Mouse (Mus musculus): ENCODE measurements around the gene Ms4a4b. TPM values are rescaled to one million over a fixed set of nuclear protein-coding genes. Genes with fewer than 3 reads are reported as not detected.

Gene Ms4a4b
- total and polyA plus RNA-seq, 3 experiments: not detected

- no peaks in the 10 kb centered on the region for H3K9me3 ChIP-seq (replicated peaks; ENCODE audit: low read length)
- H3K27ac ChIP-seq (ENCODE audit: insufficient read depth, low read depth): no peak overlapping the region
- no peaks in the 10 kb centered on the region for H3K27me3 ChIP-seq (replicated peaks)
- H3K4me1 ChIP-seq (ENCODE audit: control insufficient read depth in 1 of 2, insufficient read depth in 2 of 2): peaks cover 3 to 33% of the 10 kb centered on the region in 2 experiments; a peak in 3 of 4 replicates
- no peak for TF ChIP-seq GABPA (IDR thresholded peaks at IDR 0.05; ENCODE audit: insufficient replicate concordance, low read depth, low read length)
- TF ChIP-seq KAT2A (IDR thresholded peaks at IDR 0.05; ENCODE audit: insufficient replicate concordance, low read length): no peak
- no peak for TF ChIP-seq NRF1 (IDR thresholded peaks at IDR 0.05; ENCODE audit: low read depth, low read length)
- no peak for TF ChIP-seq JUN (IDR thresholded peaks at IDR 0.05; ENCODE audit: insufficient read depth, low read depth, low read length)
- TF ChIP-seq MEF2A (IDR thresholded peaks at IDR 0.05; ENCODE audit: borderline replicate concordance, low read depth, low read length): no peak
- no peak for TF ChIP-seq E2F4 (IDR thresholded peaks at IDR 0.05; ENCODE audit: insufficient replicate concordance, low read depth, low read length)
- TF ChIP-seq RAD21 (IDR thresholded peaks at IDR 0.05; ENCODE audit: low read depth, low read length): no peak
- TF ChIP-seq NELFE (IDR thresholded peaks at IDR 0.05; ENCODE audit: low read depth, low read length): no peak
- no peak for TF ChIP-seq POLR2AphosphoS2 (IDR thresholded peaks at IDR 0.05; ENCODE audit: low read depth, low read length)
- TF ChIP-seq ELF1 (IDR thresholded peaks at IDR 0.05; ENCODE audit: low read depth, low read length): no peak
- no peak for TF ChIP-seq CTCF (conservative IDR thresholded peaks at IDR 0.05 in 1 of 2, IDR thresholded peaks at IDR 0.05 in 1 of 2; ENCODE audit: low read depth in 2 of 2, low read length in 2 of 2)
- DNase-seq (ENCODE audit: extremely low read depth): no peak
- H3K4me2 ChIP-seq (ENCODE audit: insufficient read depth, low read depth, poor library complexity, severe bottlenecking): no peak overlapping the region
- H3K36me3 ChIP-seq (replicated peaks in 1 of 2; ENCODE audit: control insufficient read depth in 1 of 2, insufficient read depth in 1 of 2, low read length in 1 of 2): peaks cover 0 to 3% of the 10 kb centered on the region in 2 experiments
- no peaks in the 10 kb centered on the region for H3K79me2 ChIP-seq (replicated peaks; ENCODE audit: control insufficient read depth, extremely low read depth, insufficient read depth, poor library complexity, severe bottlenecking)
- no peak overlapping the region for H3K4me3 ChIP-seq (replicated peaks in 1 of 3; ENCODE audit: low read depth in 2 of 3, low read length in 2 of 3, poor library complexity in 1 of 3)
- in situ Hi-C loops (cut with MboI; ENCODE audit: low pct_ligation_motif_present, low pct_unique_long_range_greater_than_20kb, low sequenced_read_pairs) (no loop called here), dilution Hi-C loops (cut with MboI; ENCODE audit: extremely low pct_ligation_motif_present, extremely low pct_unique_long_range_greater_than_20kb, low sequenced_read_pairs) (no loop called here)
- H3K9ac ChIP-seq (ENCODE audit: insufficient read depth, low read depth): no peak overlapping the region
Measured at GRCm38 (mm10) chr19:11483941-11484340, 40.6 kb downstream of the Ms4a4b start.

- Histone ChIP-seq H3K4me3 (replicated peaks in 1 of 3; ENCODE audit: low read depth in 2 of 3, low read length in 2 of 3, poor library complexity in 1 of 3) (no peak overlapping the region), H3K27me3 (replicated peaks) (no peaks in the 10 kb centered on the region), H3K79me2 (replicated peaks; ENCODE audit: control insufficient read depth, extremely low read depth, insufficient read depth, poor library complexity, severe bottlenecking) (no peaks in the 10 kb centered on the region), H3K36me3 (replicated peaks in 1 of 2; ENCODE audit: control insufficient read depth in 1 of 2, insufficient read depth in 1 of 2, low read length in 1 of 2) (peaks cover 0 to 3% of the 10 kb centered on the region in 2 experiments), H3K9me3 (replicated peaks; ENCODE audit: low read length) (no peaks in the 10 kb centered on the region), H3K9ac (ENCODE audit: insufficient read depth, low read depth) (no peak overlapping the region; the same call in 1 of the 2 replicates), H3K4me1 (ENCODE audit: control insufficient read depth in 1 of 2, insufficient read depth in 2 of 2) (peaks cover 3 to 29% of the 10 kb centered on the region in 2 experiments; a peak in 3 of 4 replicates), H3K4me2 (ENCODE audit: insufficient read depth, low read depth, poor library complexity, severe bottlenecking) (no peak overlapping the region), H3K27ac (ENCODE audit: insufficient read depth, low read depth) (no peak overlapping the region)
- DNase-seq (ENCODE audit: extremely low read depth): no peak
- TF ChIP-seq MEF2A (IDR thresholded peaks at IDR 0.05; ENCODE audit: borderline replicate concordance, low read depth, low read length) (no peak), POLR2AphosphoS2 (IDR thresholded peaks at IDR 0.05; ENCODE audit: low read depth, low read length) (no peak), NRF1 (IDR thresholded peaks at IDR 0.05; ENCODE audit: low read depth, low read length) (no peak), BHLHE40 (IDR thresholded peaks at IDR 0.05; ENCODE audit: low read depth, low read length) (no peak), MXI1 (IDR thresholded peaks at IDR 0.05; ENCODE audit: low read depth, low read length) (no peak), ETS1 (conservative IDR thresholded peaks at IDR 0.05; ENCODE audit: low read depth, low read length) (no peak), CTCF (conservative IDR thresholded peaks at IDR 0.05 in 1 of 2, IDR thresholded peaks at IDR 0.05 in 1 of 2; ENCODE audit: low read depth in 2 of 2, low read length in 2 of 2) (no peak), JUN (IDR thresholded peaks at IDR 0.05; ENCODE audit: insufficient read depth, low read depth, low read length) (no peak), USF1 (IDR thresholded peaks at IDR 0.05; ENCODE audit: low read depth, low read length) (no peak), CHD2 (IDR thresholded peaks at IDR 0.05; ENCODE audit: low read length) (no peak), KAT2A (IDR thresholded peaks at IDR 0.05; ENCODE audit: insufficient replicate concordance, low read length) (no peak), SIN3A (IDR thresholded peaks at IDR 0.05; ENCODE audit: low read length) (no peak), PAX5 (IDR thresholded peaks at IDR 0.05; ENCODE audit: low read length) (no peak), E2F4 (IDR thresholded peaks at IDR 0.05; ENCODE audit: insufficient replicate concordance, low read depth, low read length) (no peak), ELF1 (IDR thresholded peaks at IDR 0.05; ENCODE audit: low read depth, low read length) (no peak), ZC3H11A (IDR thresholded peaks at IDR 0.05; ENCODE audit: low read depth, low read length) (no peak), MAFK (IDR thresholded peaks at IDR 0.05; ENCODE audit: insufficient replicate concordance, low read length) (no peak)
- in situ Hi-C loops (cut with MboI; ENCODE audit: low pct_ligation_motif_present, low pct_unique_long_range_greater_than_20kb, low sequenced_read_pairs): no loop called here
- dilution Hi-C loops (cut with MboI; ENCODE audit: extremely low pct_ligation_motif_present, extremely low pct_unique_long_range_greater_than_20kb, low sequenced_read_pairs): no loop called here
Measured at GRCm38 (mm10) chr19:11484388-11484787, 41.0 kb downstream of the Ms4a4b start.
